Mouse (Mus musculus) E14TG2a.4 (cell line): ENCODE measurements around the gene Nudcd2.

Experiments
- H3K27me3 ChIP-seq: 2 replicates; pipeline ENCODE4 v1.6.1; 2014; ENCODE audit warnings: low read length, control low read depth; ENCODE audit not compliant: insufficient read depth
- H3K36me3 ChIP-seq: 2 replicates; pipeline ENCODE4 v1.6.1; 2014; ENCODE audit warnings: low read length, control low read depth; ENCODE audit not compliant: insufficient read depth
- H3K4me1 ChIP-seq: replicated peaks from 2 replicates; pipeline ENCODE4 v1.6.1; 2014; ENCODE audit warnings: low read depth, low read length, control low read depth
- H3K4me3 ChIP-seq: replicated peaks from 2 replicates; pipeline ENCODE4 v1.5.1; 2014; ENCODE audit warnings: mild to moderate bottlenecking, low read length
- H3K9me3 ChIP-seq: 2 replicates; pipeline ENCODE4 v1.6.1; 2014; ENCODE audit warnings: low read length, control low read depth
- CTCF ChIP-seq: conservative IDR thresholded peaks from 2 replicates; pipeline ENCODE4 v1.5.1; 2014; ENCODE audit warnings: low read length
- NANOG ChIP-seq: IDR thresholded peaks from 2 replicates; pipeline ENCODE4 v1.6.1; 2014; ENCODE audit warnings: borderline replicate concordance, low read length, mixed read lengths
- POU5F1 ChIP-seq: IDR thresholded peaks from 2 replicates; pipeline ENCODE4 v1.6.1; 2014; ENCODE audit warnings: low read length, borderline replicate concordance

Nudcd2 gene

GRCm38 (mm10) chr11:40747716-40748115, 14.2 kb downstream of the Nudcd2 start:
- TF ChIP-seq CTCF (no peak), POU5F1 (no peak), NANOG (no peak)
- Histone ChIP-seq H3K9me3 (no peaks in the 10 kb centered on the region), H3K4me3 (no peak overlapping the region), H3K36me3 (peaks cover 73% of the 10 kb centered on the region), H3K27me3 (no peaks in the 10 kb centered on the region), H3K4me1 (peaks cover 24% of the 10 kb centered on the region)

- H3K36me3 ChIP-seq = peaks cover 55% of the 10 kb centered on the region
- no peaks in the 10 kb centered on the region for H3K27me3 ChIP-seq
- peak overlapping the region; percentile 97 for H3K4me3 ChIP-seq
- TF ChIP-seq NANOG (no peak), POU5F1 (no peak), CTCF (no peak)
- peaks cover 38% of the 10 kb centered on the region for H3K4me1 ChIP-seq
- no peaks in the 10 kb centered on the region for H3K9me3 ChIP-seq
These were observed 20.4 kb downstream of the Nudcd2 start for GRCm38 (mm10) chr11:40753836-40754235.

GRCm38 (mm10) chr11:40754664-40755107, 21.2 kb downstream of the Nudcd2 start:
- Histone ChIP-seq H3K4me1 (peaks cover 38% of the 10 kb centered on the region), H3K27me3 (no peaks in the 10 kb centered on the region), H3K9me3 (no peaks in the 10 kb centered on the region)

GRCm38 (mm10) chr11:40755109-40755627, 21.7 kb downstream of the Nudcd2 start, which contains the start of gene Ccng1:
TSS of gene Ccng1 (minus strand) at chr11:40755311.
- peaks cover 42% of the 10 kb centered on the region for H3K36me3 ChIP-seq
- TF ChIP-seq CTCF (no peak), NANOG (no peak), POU5F1 (no peak)

More at GRCm38 (mm10) chr11:40754664-40755107, 21.2 kb downstream of the Nudcd2 start:
- H3K36me3 ChIP-seq = peaks cover 47% of the 10 kb centered on the region
- TF ChIP-seq CTCF = no peak
- no peak for TF ChIP-seq NANOG
- TF ChIP-seq POU5F1 = no peak
- peak overlapping the region; percentile 97 for H3K4me3 ChIP-seq

GRCm38 (mm10) chr11:40755968-40756367, 22.5 kb downstream of the Nudcd2 start:
- Histone ChIP-seq H3K27me3 (no peaks in the 10 kb centered on the region), H3K4me1 (peaks cover 38% of the 10 kb centered on the region), H3K36me3 (peaks cover 34% of the 10 kb centered on the region), H3K9me3 (no peaks in the 10 kb centered on the region), H3K4me3 (peak overlapping the region; percentile 97)
- no peak for TF ChIP-seq NANOG
- TF ChIP-seq POU5F1 = no peak
- TF ChIP-seq CTCF = no peak

More at GRCm38 (mm10) chr11:40755109-40755627, 21.7 kb downstream of the Nudcd2 start, which contains the start of gene Ccng1:
- H3K4me3 ChIP-seq = peak within 1 kb of the TSS; percentile 97
- H3K4me1 ChIP-seq = peaks cover 38% of the 10 kb centered on the region
- H3K27me3 ChIP-seq = no peaks in the 10 kb centered on the region
- no peaks in the 10 kb centered on the region for H3K9me3 ChIP-seq

GRCm38 (mm10) chr11:40759896-40760295, 26.4 kb downstream of the Nudcd2 start:
- H3K27me3 ChIP-seq = no peaks in the 10 kb centered on the region
- TF ChIP-seq POU5F1 (no peak), CTCF (no peak), NANOG (no peak)
- H3K36me3 ChIP-seq = no peaks in the 10 kb centered on the region
- H3K4me1 ChIP-seq = peaks cover 17% of the 10 kb centered on the region
- no peak overlapping the region for H3K4me3 ChIP-seq
- H3K9me3 ChIP-seq = no peaks in the 10 kb centered on the region

- H3K4me1 ChIP-seq = peaks cover 4% of the 10 kb centered on the region; the same call in 1 of the 2 replicates
- no peak overlapping the region for H3K4me3 ChIP-seq
- H3K36me3 ChIP-seq = no peaks in the 10 kb centered on the region
- TF ChIP-seq POU5F1 = no peak
- TF ChIP-seq CTCF = peak; percentile 40
- no peak for TF ChIP-seq NANOG
- H3K9me3 ChIP-seq = no peaks in the 10 kb centered on the region
- H3K27me3 ChIP-seq = no peaks in the 10 kb centered on the region
These were observed 29.9 kb downstream of the Nudcd2 start for GRCm38 (mm10) chr11:40763395-40763794.

- no peaks in the 10 kb centered on the region for H3K9me3 ChIP-seq
- no peaks in the 10 kb centered on the region for H3K27me3 ChIP-seq
- TF ChIP-seq POU5F1 (no peak), CTCF (no peak), NANOG (no peak)
- H3K4me1 ChIP-seq = peaks cover 11% of the 10 kb centered on the region; the same call in 1 of the 2 replicates
- H3K36me3 ChIP-seq = no peaks in the 10 kb centered on the region
- H3K4me3 ChIP-seq = no peak overlapping the region
These were observed 31.2 kb downstream of the Nudcd2 start for GRCm38 (mm10) chr11:40764690-40765089.
